Mouse (Mus musculus) naive thymus-derived CD4-positive, alpha-beta T cell, adult 5 months (primary cell): ENCODE data around the gene Cox15. TPM values are rescaled to one million over a fixed set of nuclear protein-coding genes. Genes with fewer than 3 reads are reported as not detected.

ENCODE experiments used
- polyA plus RNA-seq: library from polyadenylated mRNA; unstranded; fragments of 100-300 nt; shearing (Covaris generic); gene quantifications from one replicate; pipeline ENCODE4 v1.2.1, GENCODE M21; 2017

Gene Cox15
- 14.5 TPM for polyA plus RNA-seq

DNA sequence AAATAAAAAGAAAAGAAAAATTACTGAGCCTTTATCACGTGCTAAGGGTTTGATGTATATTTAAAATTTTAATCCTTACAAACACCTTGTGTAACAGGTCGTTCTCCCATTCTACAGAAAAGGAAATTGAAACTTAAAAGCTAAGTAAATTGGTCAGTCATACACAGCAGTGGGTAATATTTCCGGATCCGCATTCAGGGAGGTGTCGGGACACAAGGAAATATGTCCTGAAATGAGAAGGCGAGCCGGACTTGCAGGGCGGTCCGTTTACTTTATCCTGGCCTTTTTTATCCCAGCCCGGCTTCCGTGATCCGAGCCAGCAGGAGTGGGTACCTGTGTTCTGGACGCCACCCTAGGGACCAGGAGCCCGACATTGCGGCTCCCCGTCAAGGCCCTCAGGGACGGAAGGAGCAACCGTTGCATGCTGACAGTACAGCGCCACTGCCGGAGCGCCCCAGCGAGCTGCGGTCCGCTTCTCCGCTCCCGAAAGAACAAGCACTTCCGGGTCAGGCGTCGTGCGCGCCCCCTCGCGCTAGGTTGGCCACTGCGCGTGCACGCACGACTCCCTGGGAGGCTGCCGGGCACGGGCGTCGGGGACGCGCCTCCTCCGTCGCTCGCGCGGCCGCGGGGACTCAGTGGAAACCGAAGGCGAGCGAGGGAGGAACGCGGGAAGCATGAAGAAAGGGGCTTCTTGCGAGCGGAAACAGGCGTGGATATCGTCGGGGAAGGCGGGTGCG is at the start of gene Cox15, which contains the start of gene Cutc:
Gene Cox15 (minus strand): TSS at position 512 of the 737 bp plus-strand sequence.
Gene Cutc (plus strand): TSS at position 508 of the 737 bp plus-strand sequence.

DNA sequence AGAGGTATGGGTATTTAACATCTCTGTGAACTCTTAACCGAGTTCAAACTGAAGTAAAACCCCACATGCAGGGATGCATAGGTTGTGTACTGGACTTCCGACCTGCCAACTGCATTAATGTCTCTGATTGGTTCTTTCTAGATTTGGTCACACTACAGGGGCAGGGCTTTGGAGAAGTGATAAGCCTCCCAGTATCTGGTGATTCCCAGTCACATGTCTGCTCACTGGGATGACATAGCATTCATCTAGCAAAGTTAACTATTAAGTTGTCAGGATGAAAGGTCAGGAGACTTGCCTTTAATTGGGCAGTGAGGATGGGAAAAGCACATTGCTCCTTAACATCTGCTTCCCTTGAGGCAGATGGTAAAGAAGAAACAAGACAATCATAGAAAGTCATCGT is 29.2 kb upstream of the Cox15 start, which contains the start of gene Abcc2:
Gene Abcc2 (plus strand): TSS at position 213 of the 400 bp plus-strand sequence.

DNA sequence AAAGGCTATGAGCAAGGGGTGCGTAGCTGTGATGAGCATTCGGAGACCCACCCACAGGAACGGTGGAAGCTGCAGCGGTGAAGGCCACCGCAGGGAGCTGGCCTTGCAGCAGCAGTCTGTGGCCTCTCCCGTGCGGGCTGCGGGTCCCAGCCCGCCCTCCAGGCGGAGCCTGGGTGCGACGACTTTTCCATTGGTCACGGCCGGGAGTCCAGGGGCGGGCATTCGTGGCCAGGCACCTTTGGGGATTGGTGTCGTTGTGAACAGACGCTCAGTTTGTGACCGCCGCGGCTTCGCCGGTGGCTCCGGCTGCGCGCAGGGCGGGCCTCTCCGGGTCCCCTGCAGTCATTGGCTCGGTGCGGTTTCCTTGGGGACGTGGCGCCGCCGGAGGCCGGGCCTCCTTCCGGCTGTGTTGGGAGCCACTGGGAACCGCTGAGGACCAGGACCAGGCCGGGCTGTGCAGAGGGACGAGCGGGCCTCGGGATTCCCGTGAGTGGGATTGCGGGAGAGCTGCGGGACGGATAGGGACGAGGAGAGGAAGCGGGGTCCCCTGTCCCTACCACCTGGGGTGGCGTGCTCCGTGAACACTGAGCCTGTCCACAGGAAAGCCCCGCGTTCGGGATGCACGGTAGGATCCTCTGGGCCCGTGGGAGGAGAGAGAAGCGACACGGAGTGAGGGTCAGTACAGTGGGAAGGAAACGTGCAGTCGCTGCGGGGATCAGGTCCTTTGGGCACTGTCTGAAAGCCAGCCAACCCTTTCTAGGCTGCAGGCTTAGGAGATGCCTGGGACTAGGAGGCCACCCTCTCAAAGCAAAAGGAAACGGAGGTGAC is 63.2 kb downstream of the Cox15 start, which contains the start of gene Entpd7:
Gene Entpd7 (plus strand): TSS at position 254 of the 828 bp plus-strand sequence.

Other genes with a start within 250 kb of the Cox15 start
- 204 TPM for gene Got1, start 228.4 kb downstream of the Cox15 start, polyA plus RNA-seq
- gene Nkx2-3, start 140.7 kb downstream of the Cox15 start, polyA plus RNA-seq = not detected
- gene Slc25a28, start 78.1 kb downstream of the Cox15 start, polyA plus RNA-seq = 49.4 TPM
- gene Entpd7, start 63.3 kb downstream of the Cox15 start, polyA plus RNA-seq = 2.0 TPM
- 10.3 TPM for gene Cutc, start within 50 bp of the Cox15 start, polyA plus RNA-seq
- gene Abcc2, start 29.2 kb upstream of the Cox15 start, polyA plus RNA-seq = not detected
- gene Dnmbp, start 187.2 kb upstream of the Cox15 start, polyA plus RNA-seq = 7.4 TPM
- gene Cpn1, start 233.6 kb upstream of the Cox15 start, polyA plus RNA-seq = not detected